Mouse (Mus musculus) C2C12 (cell line): Measurements from ENCODE around the gene Grid2.

Experiments used
- CEBPB ChIP-seq: IDR thresholded peaks from one replicate; pipeline ENCODE4 v1.6.1; 2011; ENCODE audit warnings: low read depth, mild to moderate bottlenecking, control low read depth, moderate library complexity
- CTCF ChIP-seq: IDR thresholded peaks from one replicate; pipeline ENCODE4 v1.5.1; 2011; ENCODE audit not compliant: control insufficient read depth, insufficient read depth, insufficient read length
- FOSL1 ChIP-seq: IDR thresholded peaks from one replicate; pipeline ENCODE4 v1.8.0; 2011; ENCODE audit warnings: mild to moderate bottlenecking, low read length; ENCODE audit not compliant: poor library complexity, insufficient read depth, severe bottlenecking
- MAX ChIP-seq: IDR thresholded peaks from one replicate; pipeline ENCODE4 v1.6.1; 2011; ENCODE audit warnings: mild to moderate bottlenecking, control low read depth
- MYOD1 ChIP-seq: IDR thresholded peaks from one replicate; pipeline ENCODE4 v1.6.1; 2011; ENCODE audit warnings: low read depth; ENCODE audit not compliant: control insufficient read depth, insufficient read length
- MYOG ChIP-seq: IDR thresholded peaks from one replicate; pipeline ENCODE4 v1.6.1; 2011; ENCODE audit not compliant: control insufficient read depth, insufficient read length; ENCODE audit errors: extremely low read depth
- USF1 ChIP-seq: IDR thresholded peaks from one replicate; pipeline ENCODE4 v1.6.1; 2011; ENCODE audit warnings: low read depth, mild to moderate bottlenecking, control low read depth, moderate library complexity

- TF ChIP-seq MYOD1, result no peak
- no peak for TF ChIP-seq CTCF
- TF ChIP-seq CEBPB, result no peak
- no peak for TF ChIP-seq USF1
- TF ChIP-seq MYOG, result no peak
- TF ChIP-seq MAX, result no peak
- TF ChIP-seq FOSL1, result no peak
These were observed 380.3 kb downstream of the Grid2 start for GRCm38 (mm10) chr6:63635970-63636369.
